Mouse (Mus musculus): ENCODE results near the gene Zfp709. TPM values are rescaled to one million over a fixed set of nuclear protein-coding genes. Genes with fewer than 3 reads are reported as not detected.
"Not testable (repeated sequence)": the region's sequence is repeated elsewhere in the genome, so short reads cannot be mapped to it uniquely, and the experiment has no call there.

The Zfp709 gene
- polyA plus RNA-seq, 1 experiment from 2014 or later = 9.4 TPM

DNA sequence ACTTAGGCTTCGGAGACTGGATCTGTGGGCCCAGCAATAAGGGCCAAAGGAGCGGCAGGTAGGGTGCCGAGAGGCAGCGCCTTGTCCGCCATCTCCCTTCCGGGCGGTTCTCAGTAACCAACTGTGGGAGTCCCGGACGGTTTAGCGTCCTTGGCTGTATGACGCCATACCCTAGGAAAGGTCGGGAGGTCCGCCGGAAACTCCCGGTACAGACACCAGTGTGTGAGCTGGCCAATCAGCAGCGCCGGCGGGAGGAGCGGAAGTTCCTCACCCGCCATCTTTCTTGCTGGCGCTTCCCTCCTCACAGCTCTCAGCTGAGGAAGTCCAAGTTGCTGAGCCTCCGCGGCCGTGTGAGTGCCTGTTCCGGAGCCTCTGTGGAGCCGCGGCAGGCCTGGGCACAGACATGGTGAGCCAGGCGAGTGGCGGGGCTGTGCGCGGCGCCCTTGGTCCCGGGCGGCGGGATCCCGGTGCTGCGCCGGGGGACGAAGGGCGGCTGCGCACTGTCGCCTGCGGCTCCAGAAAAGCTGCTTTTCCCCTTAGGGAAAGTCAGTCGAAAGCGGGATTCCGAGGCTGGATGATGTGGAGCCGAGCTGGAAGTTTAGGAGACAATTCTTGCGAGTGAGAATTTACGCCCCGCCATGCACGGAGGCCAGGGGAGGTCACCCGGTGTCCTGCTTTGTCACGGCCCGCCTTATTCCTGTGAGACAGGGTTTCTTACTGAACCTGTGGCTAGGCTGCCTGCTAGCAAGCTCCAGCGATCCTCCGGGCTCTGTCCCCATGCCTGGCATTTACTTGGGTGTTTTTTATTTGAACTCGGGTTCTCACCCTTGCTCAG is 41.0 kb downstream of the Zfp709 start:
- peak; percentile 94 for DNase-seq (ENCODE audit: low spot score)

GRCm38 (mm10) chr8:71925791-71926190 is 44.0 kb downstream of the Zfp709 start:
- DNase-seq (ENCODE audit: low spot score) = no peak

DNA sequence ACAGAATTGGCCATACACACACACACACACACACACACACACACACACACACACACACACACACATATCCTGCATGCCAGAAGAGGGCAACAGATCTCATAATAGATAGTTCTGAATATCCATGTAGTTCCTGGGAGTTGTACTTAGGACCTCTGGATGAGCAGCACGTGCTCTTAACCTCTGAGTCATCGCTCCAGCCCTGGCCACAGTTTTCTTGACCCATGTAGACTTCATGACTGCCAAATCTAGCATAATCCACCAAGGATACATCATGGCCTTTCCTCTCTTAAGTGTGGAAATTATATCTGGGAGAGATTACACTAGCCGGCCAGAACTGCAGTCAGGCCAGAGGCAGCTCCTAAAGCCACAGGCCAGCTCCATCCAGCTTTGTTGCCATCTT is 44.7 kb downstream of the Zfp709 start:
- no peak for DNase-seq (ENCODE audit: low spot score)

GRCm38 (mm10) chr8:71927779-71928178 is 46.0 kb downstream of the Zfp709 start:
- no peak for DNase-seq (ENCODE audit: low spot score)

DNA sequence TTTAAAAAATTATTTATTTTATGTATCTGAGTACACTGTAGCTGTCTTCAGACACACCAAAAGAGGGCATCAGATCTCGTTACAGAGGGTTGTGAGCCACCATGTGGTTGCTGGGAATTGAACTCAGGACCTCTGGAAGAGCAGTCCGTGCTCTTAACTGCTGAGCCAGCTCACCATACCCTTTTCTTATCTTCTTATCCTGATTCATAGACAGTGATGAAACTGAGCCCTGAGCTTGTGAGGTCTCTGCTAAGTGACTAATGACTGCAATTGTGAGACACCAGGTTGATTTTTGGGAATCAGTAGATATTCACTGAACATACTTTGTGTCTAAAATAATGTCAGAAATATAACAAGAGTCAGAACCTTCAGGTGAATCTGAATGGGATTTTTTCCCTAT is 56.2 kb downstream of the Zfp709 start:
- not testable (repeated sequence) for DNase-seq (ENCODE audit: low spot score)

DNA sequence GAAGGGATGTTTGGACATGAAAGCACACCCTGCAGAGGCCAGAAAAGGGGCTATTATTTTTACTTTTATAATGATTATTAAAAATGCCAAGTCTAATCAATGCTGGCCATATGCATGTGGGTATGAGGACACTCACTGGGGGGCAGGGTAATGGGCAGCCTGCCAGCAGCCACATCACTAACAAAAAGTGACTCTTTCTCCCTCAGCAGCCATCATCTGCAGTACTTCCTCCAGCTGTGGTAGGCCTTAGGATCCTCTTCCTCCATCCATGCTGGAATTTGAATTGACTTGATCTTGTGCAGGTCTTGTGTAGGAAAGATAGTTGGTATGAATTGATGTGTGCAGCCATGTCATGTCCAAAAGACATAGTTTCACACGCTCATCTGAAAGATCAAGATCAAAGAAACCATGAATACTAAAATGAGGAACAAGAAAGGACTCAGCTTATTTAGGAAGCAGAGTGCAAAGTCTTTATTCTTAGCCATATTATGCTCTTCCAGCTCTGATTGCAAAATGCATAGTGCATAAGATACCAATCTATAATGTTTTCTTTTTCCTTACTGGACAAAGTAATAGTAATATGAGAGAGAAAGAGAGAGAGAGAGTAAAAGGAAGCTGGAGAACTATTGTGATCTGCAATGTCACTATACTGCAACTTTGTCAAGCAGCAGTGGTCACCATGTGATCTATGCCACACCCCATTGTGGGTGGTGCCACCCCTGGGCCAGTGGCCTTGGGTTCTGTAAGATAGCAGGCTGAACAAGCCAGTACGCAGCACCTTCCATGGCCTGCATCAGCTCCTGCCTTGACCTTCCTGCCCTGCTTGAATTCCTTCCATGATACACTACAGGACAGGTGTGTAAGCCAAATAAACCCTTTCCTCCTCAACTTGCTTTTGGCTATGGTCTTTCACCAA is 58.7 kb downstream of the Zfp709 start:
- DNase-seq (ENCODE audit: low spot score) = no peak

GRCm38 (mm10) chr8:71941776-71942175 is 60.0 kb downstream of the Zfp709 start:
- no peak for DNase-seq (ENCODE audit: low spot score)

Other genes with a start within 250 kb of the Zfp709 start
- gene Unc13a, start 210.3 kb upstream of the Zfp709 start, polyA plus RNA-seq (2015; fragmentation: Nextera tagmentation; extraction: Ambion mirVana) = 0.58 and 0.68 TPM in 2 replicates
- gene Jak3, start 205.7 kb upstream of the Zfp709 start, polyA plus RNA-seq (2015; fragmentation: Nextera tagmentation; extraction: Ambion mirVana) = 17.0 and 20.3 TPM in 2 replicates
- 3.7 and 6.7 TPM in 2 replicates for gene Insl3, start 192.8 kb upstream of the Zfp709 start, polyA plus RNA-seq (2015; fragmentation: Nextera tagmentation; extraction: Ambion mirVana)
- gene B3gnt3, start 180.2 kb upstream of the Zfp709 start, polyA plus RNA-seq (2015; fragmentation: Nextera tagmentation; extraction: Ambion mirVana) = 2.1 and 2.7 TPM in 2 replicates
- 123 and 127 TPM in 2 replicates for gene Fcho1, start 156.3 kb upstream of the Zfp709 start, polyA plus RNA-seq (2015; fragmentation: Nextera tagmentation; extraction: Ambion mirVana)
- 4.9 and 5.1 TPM in 2 replicates for gene Zfp882, start 26.6 kb downstream of the Zfp709 start, polyA plus RNA-seq (2015; fragmentation: Nextera tagmentation; extraction: Ambion mirVana)
- 13.0 and 17.0 TPM in 2 replicates for gene Zfp617, start 26.6 kb downstream of the Zfp709 start, polyA plus RNA-seq (2015; fragmentation: Nextera tagmentation; extraction: Ambion mirVana)
- 15.9 and 18.5 TPM in 2 replicates for gene Zfp961, start 69.0 kb downstream of the Zfp709 start, polyA plus RNA-seq (2015; fragmentation: Nextera tagmentation; extraction: Ambion mirVana)
- 1.5 and 1.9 TPM in 2 replicates for gene Cyp4f18, start 127.6 kb downstream of the Zfp709 start, polyA plus RNA-seq (2015; fragmentation: Nextera tagmentation; extraction: Ambion mirVana)
- not detected in 2 replicates for gene Olfr372, start 159.2 kb downstream of the Zfp709 start, polyA plus RNA-seq (2015; fragmentation: Nextera tagmentation; extraction: Ambion mirVana)
- 0.04 and 0.05 TPM in 2 replicates for gene Olfr373, start 201.2 kb downstream of the Zfp709 start, polyA plus RNA-seq (2015; fragmentation: Nextera tagmentation; extraction: Ambion mirVana)
- gene Olfr374, start 225.0 kb downstream of the Zfp709 start, polyA plus RNA-seq (2015; fragmentation: Nextera tagmentation; extraction: Ambion mirVana) = not detected in 2 replicates

Data from thymus, postnatal 0 days (tissue).